Mouse (Mus musculus) embryonic facial prominence, embryonic 10.5 days (tissue): ENCODE measurements around the gene Tfpi. TPM values are rescaled to one million over a fixed set of nuclear protein-coding genes. Genes with fewer than 3 reads are reported as not detected.
"Not testable (repeated sequence)": the region's sequence is repeated elsewhere in the genome, so short reads cannot be mapped to it uniquely, and the experiment has no call there.

Experiments
- DNase-seq: peaks from one replicate; pipeline ENCODE4 v3.0.0-alpha.2; 2017; ENCODE audit warnings: low spot score
- H3K27ac ChIP-seq: fragments of 300-500 bp; sonication (generic); replicated peaks from 2 replicates; pipeline ENCODE4 v1.5.1; 2016; ENCODE audit warnings: mild to moderate bottlenecking
- H3K27me3 ChIP-seq: fragments of 300-500 bp; sonication (generic); replicated peaks from 2 replicates; pipeline ENCODE4 v1.6.1; 2016; ENCODE audit warnings: low read depth, mild to moderate bottlenecking; ENCODE audit not compliant: poor library complexity, severe bottlenecking
- H3K36me3 ChIP-seq: fragments of 300-500 bp; sonication (generic); replicated peaks from 2 replicates; pipeline ENCODE4 v1.6.1; 2016; ENCODE audit warnings: mild to moderate bottlenecking, moderate library complexity
- H3K4me1 ChIP-seq: fragments of 300-500 bp; sonication (generic); 2 replicates; pipeline ENCODE4 v1.6.1; 2016
- H3K4me3 ChIP-seq: fragments of 300-500 bp; sonication (generic); 2 replicates; pipeline ENCODE4 v1.5.1; 2016; ENCODE audit warnings: mild to moderate bottlenecking, moderate library complexity
- H3K9me3 ChIP-seq: fragments of 300-500 bp; sonication (generic); 2 replicates; pipeline ENCODE4 v1.6.1; 2016; ENCODE audit warnings: mild to moderate bottlenecking
- WGBS: fragments of 180-500 bp; shearing (Covaris S2); methylation state at CpG from one replicate; pipeline ENCODE4 v1.1.7; 2016; 5-methylcytosine and 5-hydroxymethylcytosine counted together
- polyA plus RNA-seq: library from polyadenylated mRNA; unstranded; fragments of >200 nt; fragmentation: Nextera tagmentation; extraction: Ambion mirVana; gene quantifications from 2 replicates; pipeline ENCODE4 v1.2.1, GENCODE M21; 2016

Tfpi gene
- polyA plus RNA-seq: 13.8 and 14.5 TPM in 2 replicates

DNA sequence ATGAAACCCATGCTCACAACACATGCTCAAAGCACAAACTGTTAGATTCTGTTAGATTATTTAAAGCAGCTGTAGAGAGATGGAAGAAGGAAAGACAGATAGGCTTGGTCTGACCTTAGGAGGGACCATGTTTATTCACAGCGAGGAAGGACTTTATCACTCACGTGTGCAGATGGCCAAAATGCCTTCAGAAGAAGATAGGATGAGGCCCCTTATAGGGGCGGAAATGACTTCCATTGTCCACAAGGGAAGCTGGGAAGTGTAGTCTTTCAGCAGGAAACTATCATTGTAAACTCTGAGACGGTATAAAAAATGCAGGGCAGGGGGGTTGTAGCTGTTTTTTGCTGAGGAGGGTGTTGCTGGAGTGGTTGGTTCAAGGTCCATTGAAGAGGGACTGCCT is at the start of gene Tfpi:
TSS of gene Tfpi (minus strand) at position 199 of the 400 bp plus-strand sequence.
- H3K9me3 ChIP-seq: no peaks in the 10 kb centered on the region
- peaks cover 27% of the 10 kb centered on the region for H3K4me1 ChIP-seq
- DNase-seq: no peak
- H3K27me3 ChIP-seq: no peaks in the 10 kb centered on the region
- 58% methylated on average over 4 of the region's 4 CpGs for WGBS
- peak within 1 kb of the TSS; percentile 43 for H3K4me3 ChIP-seq
- H3K36me3 ChIP-seq: no peaks in the 10 kb centered on the region
- peak within 1 kb of the TSS; percentile 62 for H3K27ac ChIP-seq

DNA sequence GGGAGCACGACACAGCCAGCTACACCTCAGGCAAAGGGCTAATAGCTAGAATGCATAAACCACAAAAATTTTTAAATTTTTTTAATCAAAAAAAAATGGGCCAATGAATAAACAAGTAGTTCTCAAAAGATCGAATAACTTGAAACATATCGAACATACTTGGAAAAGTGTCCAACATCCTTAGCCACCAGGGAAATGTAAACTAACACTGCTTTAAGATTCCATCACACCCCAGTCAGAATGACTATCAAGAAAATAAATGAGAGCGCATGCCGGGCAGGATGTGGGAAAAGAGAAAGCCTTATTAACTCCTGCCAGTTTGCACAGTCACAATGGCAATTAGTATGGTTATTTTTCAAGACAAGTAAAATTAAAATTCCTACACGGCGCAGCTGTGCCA is 49.6 kb upstream of the Tfpi start:
- H3K9me3 ChIP-seq: no peaks in the 10 kb centered on the region
- 79% methylated on average over 7 of the region's 7 CpGs for WGBS
- no peaks in the 10 kb centered on the region for H3K36me3 ChIP-seq
- no peaks in the 10 kb centered on the region for H3K27me3 ChIP-seq
- no peak overlapping the region for H3K4me3 ChIP-seq
- H3K27ac ChIP-seq: no peak overlapping the region
- DNase-seq: no peak
- H3K4me1 ChIP-seq: peaks cover 9% of the 10 kb centered on the region; the same call in 1 of the 2 replicates

DNA sequence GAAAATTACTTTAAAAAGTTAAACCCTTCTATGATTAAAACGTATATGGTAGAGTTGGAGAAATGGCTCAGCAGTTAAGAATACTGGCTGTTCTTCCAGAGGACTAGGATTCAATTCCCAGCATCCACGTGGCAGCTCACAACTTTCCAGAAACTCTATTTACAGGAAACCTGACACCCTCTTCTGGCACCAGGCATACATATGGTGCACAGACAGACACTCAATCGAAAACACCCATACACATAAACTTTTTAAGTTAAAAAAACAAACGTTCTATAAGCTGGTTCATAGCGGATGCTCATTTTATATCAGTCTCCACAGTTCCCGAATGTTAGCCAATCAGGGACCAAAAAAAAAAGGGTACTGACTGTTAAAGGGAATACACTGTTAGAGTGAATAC is 49.2 kb upstream of the Tfpi start:
- Histone ChIP-seq H3K36me3 (no peaks in the 10 kb centered on the region), H3K9me3 (no peaks in the 10 kb centered on the region), H3K4me1 (peaks cover 9% of the 10 kb centered on the region; the same call in 1 of the 2 replicates), H3K27me3 (no peaks in the 10 kb centered on the region), H3K4me3 (no peak overlapping the region), H3K27ac (no peak overlapping the region)
- WGBS: 67% methylated on average over 6 of the region's 6 CpGs
- no peak for DNase-seq

DNA sequence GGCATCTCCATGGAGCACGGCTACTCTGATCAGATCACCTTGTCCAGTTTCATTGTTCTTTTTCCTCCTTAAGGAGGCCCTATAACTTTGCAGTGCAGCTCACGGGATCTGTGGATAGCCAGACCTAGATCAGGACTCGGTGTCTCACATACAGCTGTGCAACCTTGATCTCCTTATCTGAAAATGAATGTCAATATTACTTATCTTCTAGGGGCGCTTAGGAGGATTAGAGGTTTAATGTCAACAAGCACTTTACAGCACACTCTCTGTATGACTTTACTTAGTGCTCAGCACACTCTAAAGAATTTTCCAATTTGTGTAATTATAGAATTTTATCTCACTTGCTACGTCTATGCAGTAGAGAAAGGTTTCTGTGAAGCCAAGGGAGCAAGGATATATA is 48.5 kb upstream of the Tfpi start:
- Histone ChIP-seq H3K27me3 (no peaks in the 10 kb centered on the region), H3K27ac (no peak overlapping the region), H3K36me3 (no peaks in the 10 kb centered on the region), H3K4me1 (peaks cover 9% of the 10 kb centered on the region; the same call in 1 of the 2 replicates), H3K4me3 (no peak overlapping the region), H3K9me3 (no peaks in the 10 kb centered on the region)
- WGBS: 85% methylated on average over 5 of the region's 5 CpGs
- no peak for DNase-seq

DNA sequence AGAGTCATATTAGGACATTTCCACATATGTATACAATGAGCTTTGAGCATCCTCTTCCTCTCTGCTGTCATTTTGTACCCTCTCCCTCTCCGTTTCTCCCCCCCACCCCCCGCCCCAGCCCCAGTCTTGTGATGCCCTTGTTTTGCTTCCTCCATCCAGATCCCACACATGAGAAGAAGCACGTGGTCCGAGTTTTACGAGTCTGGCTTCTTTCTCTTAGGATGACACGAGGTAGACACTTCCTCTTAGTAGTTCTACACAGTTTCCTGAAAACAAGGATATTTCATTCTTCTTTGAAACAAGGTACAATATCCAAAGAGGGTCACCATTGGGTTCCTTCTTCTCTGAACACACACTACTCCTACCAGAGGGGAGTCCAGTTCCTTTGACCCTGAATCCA is 47.4 kb upstream of the Tfpi start:
- Histone ChIP-seq H3K36me3 (no peaks in the 10 kb centered on the region), H3K27ac (no peak overlapping the region), H3K27me3 (no peaks in the 10 kb centered on the region), H3K4me3 (no peak overlapping the region), H3K4me1 (peaks cover 18% of the 10 kb centered on the region), H3K9me3 (no peaks in the 10 kb centered on the region)
- WGBS: 85% methylated on average over 6 of the region's 6 CpGs
- DNase-seq: no peak

DNA sequence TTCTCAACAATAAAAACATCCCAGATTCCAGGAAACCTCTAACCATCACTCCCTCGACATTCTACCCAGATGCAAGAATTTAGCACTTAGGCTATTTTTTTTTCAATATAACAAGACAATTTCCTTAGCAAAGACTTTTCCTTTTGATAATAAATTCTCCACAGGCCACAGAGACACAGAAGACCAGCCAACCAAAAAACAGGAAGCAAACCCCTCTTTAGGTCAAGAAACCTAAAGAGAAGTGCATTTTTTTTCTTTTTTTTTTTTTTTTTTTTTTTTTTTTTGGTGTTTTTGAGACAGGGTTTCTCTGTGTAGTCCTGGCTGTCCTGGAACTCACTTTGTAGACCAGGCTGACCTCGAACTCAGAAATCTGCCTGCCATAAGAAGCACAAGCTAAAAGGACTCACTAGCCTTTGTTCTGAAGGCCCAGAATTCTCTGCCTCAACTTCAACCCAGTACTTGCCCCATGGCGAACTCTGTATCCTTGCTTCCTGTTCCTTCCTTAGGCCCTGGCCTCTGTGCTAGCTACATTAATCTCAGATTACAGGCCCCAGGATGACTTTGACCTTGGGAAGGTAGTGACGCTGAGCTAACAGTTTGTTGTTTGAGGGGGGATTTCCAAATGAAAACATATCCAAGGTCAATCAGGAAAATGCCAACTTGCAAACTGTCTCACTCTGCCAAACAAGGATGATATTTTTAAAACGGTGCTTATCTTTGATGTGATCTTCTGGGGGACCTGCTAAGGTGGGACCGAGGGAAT is 46.7 kb upstream of the Tfpi start:
- 62% methylated on average over 6 of the region's 6 CpGs for WGBS
- no peaks in the 10 kb centered on the region for H3K27me3 ChIP-seq
- H3K4me3 ChIP-seq: no peak overlapping the region
- H3K4me1 ChIP-seq: peaks cover 20% of the 10 kb centered on the region
- no peaks in the 10 kb centered on the region for H3K9me3 ChIP-seq
- no peaks in the 10 kb centered on the region for H3K36me3 ChIP-seq
- no peak overlapping the region for H3K27ac ChIP-seq
- DNase-seq: no peak

DNA sequence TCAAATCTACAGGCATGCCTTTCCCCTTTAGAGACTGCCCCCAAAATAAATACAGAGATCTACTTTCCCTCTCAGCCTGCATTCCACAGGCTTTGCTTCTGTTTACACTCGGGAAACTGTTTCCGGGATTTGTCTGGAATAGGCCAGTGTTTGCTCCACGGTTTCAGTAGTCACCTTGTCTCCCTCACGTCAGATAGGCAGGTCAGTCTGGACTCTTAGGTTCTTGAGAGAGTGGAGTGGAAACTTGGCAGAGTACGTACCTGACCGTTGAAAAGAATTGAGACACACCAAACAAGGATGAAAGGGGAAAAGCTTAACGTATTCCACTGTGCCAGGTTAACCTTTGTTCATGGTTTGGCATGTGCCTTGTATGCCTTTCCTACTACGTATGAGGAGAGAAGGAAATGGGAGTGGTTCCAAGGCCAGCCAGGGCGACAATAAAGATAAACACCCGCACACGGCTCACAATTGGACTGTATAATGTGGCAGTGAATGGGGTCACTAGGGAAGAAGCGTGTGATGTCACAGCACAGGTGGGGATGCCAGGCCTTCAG is 43.0 kb upstream of the Tfpi start:
- Histone ChIP-seq H3K4me3 (0 out of 2 replicates have a peak overlapping the region, but pooled peaks have one; percentile 3), H3K36me3 (no peaks in the 10 kb centered on the region), H3K27me3 (no peaks in the 10 kb centered on the region), H3K9me3 (0 out of 2 replicates have a peak, but pooled peaks cover 6% of the 10 kb centered on the region), H3K4me1 (peaks cover 17% of the 10 kb centered on the region), H3K27ac (peak overlapping the region; percentile 65)
- 58% methylated on average over 12 of the region's 12 CpGs for WGBS
- peak; percentile 11 for DNase-seq

DNA sequence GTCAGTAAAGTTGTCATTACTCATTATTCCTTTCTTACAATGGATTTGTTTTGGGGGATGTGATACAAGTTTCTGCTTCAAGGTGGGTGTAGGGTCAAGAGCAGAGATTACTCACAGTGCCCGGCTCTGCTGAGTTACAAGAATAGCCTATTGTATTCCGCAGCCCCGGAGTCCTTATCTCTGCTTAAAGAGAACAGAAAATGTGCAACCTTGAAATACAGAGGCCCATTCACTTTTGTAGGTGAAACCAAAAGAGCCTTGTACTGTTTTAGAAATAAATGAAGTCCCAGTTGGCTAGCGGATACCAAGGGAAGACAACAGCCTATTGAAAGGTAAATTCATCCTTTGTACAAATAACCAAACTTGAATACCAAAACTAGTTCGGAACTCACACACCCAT is 42.2 kb upstream of the Tfpi start:
- no peak overlapping the region for H3K4me3 ChIP-seq
- peak overlapping the region; percentile 65; the same call in 1 of the 2 replicates for H3K27ac ChIP-seq
- DNase-seq: no peak
- WGBS: 42% methylated on average over 5 of the region's 5 CpGs
- H3K4me1 ChIP-seq: peaks cover 17% of the 10 kb centered on the region
- H3K9me3 ChIP-seq: 0 out of 2 replicates have a peak, but pooled peaks cover 6% of the 10 kb centered on the region
- no peaks in the 10 kb centered on the region for H3K27me3 ChIP-seq
- H3K36me3 ChIP-seq: no peaks in the 10 kb centered on the region

DNA sequence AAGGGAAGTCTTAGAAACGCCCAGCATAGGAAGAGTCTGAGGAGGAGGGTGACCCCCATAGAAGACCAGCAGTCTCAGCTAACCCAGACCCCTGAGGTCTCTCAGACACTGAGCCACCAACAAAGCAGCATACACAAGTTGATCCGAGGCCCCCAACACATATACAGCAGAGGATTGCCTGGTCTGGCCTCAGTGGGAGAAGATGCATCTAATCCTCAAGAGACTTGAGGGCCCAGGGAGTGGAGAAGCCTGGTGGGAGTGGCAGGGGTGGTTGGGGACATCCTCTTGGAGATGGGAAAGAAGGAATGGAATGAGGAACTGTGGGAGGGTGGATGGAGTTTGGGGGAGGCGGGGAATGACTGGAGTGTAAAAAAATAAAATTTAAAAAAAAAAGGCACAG is 36.7 kb upstream of the Tfpi start:
- peaks cover 15% of the 10 kb centered on the region for H3K36me3 ChIP-seq
- no peaks in the 10 kb centered on the region for H3K27me3 ChIP-seq
- 84% methylated on average over 3 of the region's 3 CpGs for WGBS
- H3K27ac ChIP-seq: no peak overlapping the region
- no peak overlapping the region for H3K4me3 ChIP-seq
- no peak for DNase-seq
- H3K9me3 ChIP-seq: 0 out of 2 replicates have a peak, but pooled peaks cover 6% of the 10 kb centered on the region
- no peaks in the 10 kb centered on the region for H3K4me1 ChIP-seq

DNA sequence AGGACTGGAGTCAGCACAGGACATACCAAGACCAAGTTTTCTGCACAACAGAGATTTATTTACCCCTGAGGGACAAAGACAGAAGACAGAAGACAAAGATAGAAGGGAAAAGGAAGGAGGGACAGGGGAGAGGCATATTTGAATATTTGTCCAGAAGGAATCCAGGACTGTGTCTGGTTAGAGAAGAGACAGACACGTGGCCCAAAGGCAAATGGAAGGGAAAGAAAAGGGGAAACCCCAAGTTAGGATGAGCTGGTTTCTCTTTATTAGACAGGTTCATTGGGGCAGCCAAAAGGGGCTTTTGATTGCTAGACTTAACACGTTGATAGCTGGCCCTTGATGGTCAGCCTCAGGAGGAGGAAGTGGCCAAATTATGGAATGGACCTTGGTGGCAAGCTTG is 34.9 kb upstream of the Tfpi start:
- H3K4me3 ChIP-seq: no peak overlapping the region
- no peak overlapping the region for H3K27ac ChIP-seq
- H3K4me1 ChIP-seq: no peaks in the 10 kb centered on the region
- no peak for DNase-seq
- 0 out of 2 replicates have a peak, but pooled peaks cover 2% of the 10 kb centered on the region for H3K9me3 ChIP-seq
- H3K36me3 ChIP-seq: peaks cover 15% of the 10 kb centered on the region
- H3K27me3 ChIP-seq: no peaks in the 10 kb centered on the region
- WGBS: 72% methylated on average over 2 of the region's 2 CpGs

DNA sequence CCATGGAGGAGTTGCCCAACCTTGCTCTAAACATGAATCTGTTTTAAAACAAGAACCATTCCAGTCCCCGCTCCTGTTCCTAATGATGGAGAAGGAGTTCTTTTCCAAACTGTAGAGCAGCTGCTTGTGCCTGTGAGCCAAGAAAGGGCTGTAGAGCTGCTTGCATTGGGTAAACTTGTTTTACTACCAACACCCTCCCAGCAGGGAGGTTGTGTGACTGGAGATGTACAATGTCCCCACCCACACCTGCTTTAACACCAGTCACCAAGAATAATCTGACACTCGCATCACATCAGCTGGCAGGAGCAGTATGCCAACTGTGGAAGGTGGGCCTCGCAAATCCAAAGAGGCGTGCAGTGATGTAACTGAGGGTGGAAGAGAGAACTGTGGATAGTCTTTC is 34.5 kb upstream of the Tfpi start:
- WGBS: 94% methylated on average over 4 of the region's 4 CpGs
- H3K36me3 ChIP-seq: peaks cover 15% of the 10 kb centered on the region
- DNase-seq: no peak
- H3K4me1 ChIP-seq: no peaks in the 10 kb centered on the region
- H3K27me3 ChIP-seq: no peaks in the 10 kb centered on the region
- no peak overlapping the region for H3K27ac ChIP-seq
- no peak overlapping the region for H3K4me3 ChIP-seq
- H3K9me3 ChIP-seq: no peaks in the 10 kb centered on the region

DNA sequence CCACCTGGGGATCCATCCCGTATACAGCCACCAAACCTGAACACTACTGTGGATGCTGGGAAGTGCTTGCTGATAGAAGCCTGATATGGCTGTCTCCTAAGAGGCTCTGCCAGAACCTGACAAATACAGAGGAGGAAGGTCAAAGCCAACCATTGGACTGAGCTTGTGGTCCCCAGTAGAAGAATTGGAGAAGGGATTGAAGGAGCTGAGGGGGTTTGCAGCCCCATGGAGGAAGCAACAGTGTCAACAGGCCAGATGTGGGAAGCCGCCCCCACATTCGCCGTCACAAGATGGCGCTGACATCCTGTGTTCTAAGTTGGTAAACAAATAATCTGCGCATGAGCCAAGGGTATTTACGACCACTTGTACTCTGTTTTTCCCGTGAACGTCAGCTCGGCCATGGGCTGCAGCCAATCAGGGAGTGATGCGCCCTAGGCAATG is 28.4 kb upstream of the Tfpi start:
- not testable (repeated sequence) for H3K27me3 ChIP-seq, H3K4me1 ChIP-seq, H3K36me3 ChIP-seq, H3K9me3 ChIP-seq
- peak; percentile 41 for DNase-seq
- Histone ChIP-seq H3K27ac (peak overlapping the region; percentile 73), H3K4me3 (peak overlapping the region; percentile 41)
- 32% methylated on average over 6 of the region's 11 CpGs for WGBS

DNA sequence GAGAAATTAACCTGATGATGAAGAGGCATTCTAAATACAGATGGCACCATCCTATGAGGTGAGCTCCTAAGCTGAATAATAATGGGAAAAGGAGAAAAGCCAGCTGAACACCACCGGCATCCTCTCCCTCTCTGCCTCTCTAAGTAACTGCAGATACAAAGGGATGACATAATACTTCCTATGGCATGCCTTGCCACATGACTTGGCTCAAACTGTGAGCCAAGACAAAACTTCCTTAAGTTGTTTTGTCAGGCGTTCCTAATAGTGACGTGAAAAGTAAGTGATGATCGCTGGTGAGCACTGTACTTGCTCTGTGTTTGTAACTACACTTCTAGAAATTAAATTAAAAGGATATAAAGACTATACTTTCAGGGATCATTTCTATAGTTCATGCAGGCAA is 27.7 kb upstream of the Tfpi start:
- Histone ChIP-seq H3K36me3 (no peaks in the 10 kb centered on the region), H3K27ac (no peak overlapping the region), H3K4me3 (no peak overlapping the region), H3K9me3 (no peaks in the 10 kb centered on the region), H3K4me1 (0 out of 2 replicates have a peak, but pooled peaks cover 2% of the 10 kb centered on the region), H3K27me3 (no peaks in the 10 kb centered on the region)
- 76% methylated on average over 4 of the region's 4 CpGs for WGBS
- DNase-seq: no peak
